ENCODE assay signal across 9 mouse cellular contexts in genomic region chr10:93818661-93819060, GRCm38 (mm10). TPM values are rescaled to one million over a fixed set of nuclear protein-coding genes. Genes with fewer than 3 reads are reported as not detected.
A peak's percentile ranks its signal among the peaks of the same experiment; 100 is the strongest.
DNase-seq lines count a peak whose midpoint lies in the region; ATAC-seq and TF ChIP-seq lines count a peak whose summit lies in the region.
"Had no signal": no experiment of that assay in that cellular context is flagged by ENCODE, and none has a peak within 500 bp of the region (broad histone marks: within the 10 kb centered on the region; RNA-seq: fewer than 3 reads in every experiment).

No protein-coding gene starts in this region.

- 0 out of 2 replicates have a peak, but pooled peaks cover 2% of the 10 kb centered on the region for H3K9me3 ChIP-seq in heart, embryonic 12.5 days (replicated peaks)
- no peaks in the 10 kb centered on the region for H3K9me3 ChIP-seq in MEL (replicated peaks; ENCODE audit: insufficient read depth, low read length)
- H3K9me3 ChIP-seq: lung, embryonic 15.5 days had no signal

- TF ChIP-seq RAD21 in MEL (IDR thresholded peaks at IDR 0.05; ENCODE audit: low read depth, low read length), result no peak; the same call in none of the 2 replicates

- TF ChIP-seq CTCF in heart, adult 2 months (IDR thresholded peaks at IDR 0.05), result peak; percentile 92
- peak; percentile 58 to 98 (median 91) for TF ChIP-seq CTCF in MEL (IDR thresholded peaks at IDR 0.05 in 2 of 3, conservative IDR thresholded peaks at IDR 0.05 in 1 of 3; ENCODE audit: control insufficient read depth in 1 of 3, insufficient read depth in 1 of 3, low read depth in 2 of 3, low read length in 3 of 3, poor library complexity in 1 of 3, severe bottlenecking in 1 of 3)
- peak; percentile 92 for TF ChIP-seq CTCF in layer of hippocampus, adult 2 months (conservative IDR thresholded peaks at IDR 0.05)
- TF ChIP-seq CTCF in lung, adult 2 months (IDR thresholded peaks at IDR 0.05; ENCODE audit: insufficient read depth, low read length), result 0 out of 2 replicates have a peak, but pooled peaks have one; percentile 24

- H3K27ac ChIP-seq in heart, adult 2 months, result no peak overlapping the region
- H3K27ac ChIP-seq in heart, embryonic 12.5 days (ENCODE audit: poor library complexity, severe bottlenecking), result no peak overlapping the region
- no peak overlapping the region for H3K27ac ChIP-seq in MEL (ENCODE audit: control insufficient read depth, low read depth, low read length)
- no peak overlapping the region for H3K27ac ChIP-seq in layer of hippocampus, adult 2 months
- H3K27ac ChIP-seq: lung, embryonic 15.5 days had no signal

- TF ChIP-seq EP300 in heart, adult 2 months (IDR thresholded peaks at IDR 0.05; ENCODE audit: insufficient read depth, low read depth, low read length), result no peak
- no peak for TF ChIP-seq EP300 in MEL (IDR thresholded peaks at IDR 0.05; ENCODE audit: low read depth in 1 of 2, low read length in 2 of 2)

- no peaks in the 10 kb centered on the region for H3K36me3 ChIP-seq in heart, adult 2 months (ENCODE audit: control insufficient read depth, insufficient read depth, low read length)
- no peaks in the 10 kb centered on the region for H3K36me3 ChIP-seq in heart, embryonic 12.5 days
- H3K36me3 ChIP-seq in MEL (ENCODE audit: control insufficient read depth in 1 of 2, insufficient read depth in 2 of 2, low read length in 2 of 2), result no peaks in the 10 kb centered on the region
- H3K36me3 ChIP-seq: lung, embryonic 15.5 days had no signal

- WGBS in heart, adult 2 months, result 20% methylated on average over 7 of the region's 7 CpGs
- WGBS in heart, embryonic 12.5 days, result 27% methylated on average over 7 of the region's 7 CpGs
- 25% methylated on average over 7 of the region's 7 CpGs for WGBS in lung, adult 2 months

- ATAC-seq in heart, embryonic 12.5 days (ENCODE audit: insufficient number of reproducible peaks, low FRiP score), result no peak; the same call in 1 of the 2 replicates

- H3K4me2 ChIP-seq in heart, embryonic 12.5 days, result no peak overlapping the region
- H3K4me2 ChIP-seq: lung, embryonic 15.5 days had no signal

- no peak overlapping the region for H3K4me3 ChIP-seq in heart, adult 2 months
- no peak overlapping the region for H3K4me3 ChIP-seq in heart, embryonic 12.5 days
- peak overlapping the region in 1 of 2 experiments; percentile 12; a peak in 1 of 4 replicates for H3K4me3 ChIP-seq in MEL (ENCODE audit: control insufficient read depth in 1 of 2, insufficient read depth in 1 of 2, low read depth in 2 of 2, low read length in 2 of 2)
- no peak overlapping the region for H3K4me3 ChIP-seq in layer of hippocampus, adult 2 months
- H3K4me3 ChIP-seq in lung, adult 2 months (replicated peaks; ENCODE audit: extremely low read depth, low read depth, low read length), result no peak overlapping the region
- H3K4me3 ChIP-seq: lung, embryonic 15.5 days had no signal

- peak; percentile 29 to 30 for DNase-seq in heart, adult 2 months
- DNase-seq in MEL (ENCODE audit: low read depth, low spot score), result peak; percentile 85
- peak; percentile 79 to 85 for DNase-seq in cerebellum, adult 18-20 months
- DNase-seq in gastrocnemius, adult 8-10 months (ENCODE audit: low spot score in 2 of 2), result peak; percentile 19 to 41
- peak; percentile 58 to 80 for DNase-seq in layer of hippocampus, adult 2 months (ENCODE audit: low spot score in 2 of 2)
- peak; percentile 54 for DNase-seq in lung, adult 2 months
- peak; percentile 40 for DNase-seq in spleen, adult 12 weeks (ENCODE audit: low spot score)

- intact Hi-C loops in heart, adult 2 months (cut with DNase I), result loop anchor here (2.0 to 5.0 kb wide), 3 partner anchors 149 to 298 kb away; no protein-coding TSS in a partner anchor

- no peaks in the 10 kb centered on the region for H3K79me2 ChIP-seq in heart, adult 2 months (replicated peaks; ENCODE audit: control insufficient read depth, insufficient read depth, low read length)
- H3K79me2 ChIP-seq in MEL (ENCODE audit: control insufficient read depth, insufficient read depth, low read length, poor library complexity), result no peaks in the 10 kb centered on the region

- H3K9ac ChIP-seq in heart, adult 2 months (ENCODE audit: low read depth, low read length), result no peak overlapping the region
- no peak overlapping the region for H3K9ac ChIP-seq in heart, embryonic 12.5 days
- no peak overlapping the region for H3K9ac ChIP-seq in MEL (ENCODE audit: control insufficient read depth, low read depth, low read length, poor library complexity, severe bottlenecking)
- H3K9ac ChIP-seq: lung, embryonic 15.5 days had no signal

- 0 out of 2 replicates have a peak, but pooled peaks cover 1% of the 10 kb centered on the region for H3K27me3 ChIP-seq in heart, adult 2 months (ENCODE audit: control insufficient read depth, insufficient read depth, low read length)
- peaks cover 25% of the 10 kb centered on the region for H3K27me3 ChIP-seq in heart, embryonic 12.5 days (replicated peaks)
- H3K27me3 ChIP-seq in MEL (ENCODE audit: control insufficient read depth in 1 of 2, insufficient read depth in 2 of 2, low read length in 2 of 2), result no peaks in the 10 kb centered on the region; a peak in 1 of 4 replicates

- TF ChIP-seq POLR2A in heart, adult 2 months (IDR thresholded peaks at IDR 0.05; ENCODE audit: insufficient read depth, low read depth, low read length), result no peak
- no peak for TF ChIP-seq POLR2A in MEL (IDR thresholded peaks at IDR 0.05; ENCODE audit: control insufficient read depth in 1 of 2, insufficient read depth in 1 of 2, low read depth in 1 of 2, low read length in 2 of 2, poor library complexity in 1 of 2)
- no peak for TF ChIP-seq POLR2A in lung, adult 2 months (IDR thresholded peaks at IDR 0.05; ENCODE audit: borderline replicate concordance, extremely low read depth, low read depth, low read length)

- H3K4me1 ChIP-seq in heart, adult 2 months (ENCODE audit: control insufficient read depth, insufficient read depth, low read length), result no peaks in the 10 kb centered on the region
- H3K4me1 ChIP-seq in heart, embryonic 12.5 days (replicated peaks), result no peaks in the 10 kb centered on the region
- H3K4me1 ChIP-seq in MEL (ENCODE audit: control insufficient read depth in 1 of 2, insufficient read depth in 2 of 2, low read length in 2 of 2), result 0 out of 4 replicates have a peak, but pooled peaks cover 0 to 3% of the 10 kb centered on the region in 2 experiments
- no peaks in the 10 kb centered on the region for H3K4me1 ChIP-seq in lung, adult 2 months (ENCODE audit: control insufficient read depth, insufficient read depth, low read length)
- H3K4me1 ChIP-seq: lung, embryonic 15.5 days had no signal

TF ChIP-seq in MEL, 35 proteins besides CTCF, POLR2A, EP300 and RAD21:
- no peak for TF ChIP-seq TBP (IDR thresholded peaks at IDR 0.05; ENCODE audit: low read depth, low read length)
- TF ChIP-seq SMC3 (IDR thresholded peaks at IDR 0.05; ENCODE audit: low read depth, low read length), result peak; percentile 95
- TF ChIP-seq MEF2A (IDR thresholded peaks at IDR 0.05; ENCODE audit: extremely low read depth, insufficient replicate concordance, low read depth, low read length, poor library complexity, severe bottlenecking), result no peak
- TF ChIP-seq GABPA (IDR thresholded peaks at IDR 0.05; ENCODE audit: low read depth, low read length), result no peak
- no peak for TF ChIP-seq POLR2AphosphoS2 (IDR thresholded peaks at IDR 0.05; ENCODE audit: low read length)
- peak; percentile 92 for TF ChIP-seq ZC3H11A (IDR thresholded peaks at IDR 0.05; ENCODE audit: low read depth, low read length)
- no peak for TF ChIP-seq USF2 (IDR thresholded peaks at IDR 0.05; ENCODE audit: borderline replicate concordance in 1 of 2, insufficient read depth in 1 of 2, low read depth in 1 of 2, low read length in 2 of 2)
- peak; percentile 29; the same call in 1 of the 2 replicates for TF ChIP-seq GATA1 (IDR thresholded peaks at IDR 0.05; ENCODE audit: low read depth, low read length)
- 0 out of 2 replicates have a peak, but pooled peaks have one; percentile 51 for TF ChIP-seq JUND (IDR thresholded peaks at IDR 0.05; ENCODE audit: low read depth, low read length)
- peak; percentile 47; the same call in 1 of the 2 replicates for TF ChIP-seq BHLHE40 (IDR thresholded peaks at IDR 0.05; ENCODE audit: borderline replicate concordance, low read depth, low read length)
- TF ChIP-seq MXI1 (IDR thresholded peaks at IDR 0.05; ENCODE audit: low read depth, low read length), result peak; percentile 28; the same call in 1 of the 2 replicates
- TF ChIP-seq ELF1 (IDR thresholded peaks at IDR 0.05; ENCODE audit: low read depth, low read length), result peak; percentile 50; the same call in 1 of the 2 replicates
- 0 out of 2 replicates have a peak, but pooled peaks have one; percentile 20 for TF ChIP-seq MAX (IDR thresholded peaks at IDR 0.05; ENCODE audit: low read length)
- peak; percentile 75 for TF ChIP-seq SIN3A (IDR thresholded peaks at IDR 0.05; ENCODE audit: low read length)
- TF ChIP-seq NRF1 (IDR thresholded peaks at IDR 0.05; ENCODE audit: insufficient read depth, low read depth, low read length, poor library complexity, severe bottlenecking), result no peak
- TF ChIP-seq RCOR1 (IDR thresholded peaks at IDR 0.05; ENCODE audit: low read depth, low read length), result 0 out of 2 replicates have a peak, but pooled peaks have one; percentile 21
- no peak for TF ChIP-seq KAT2A (conservative IDR thresholded peaks at IDR 0.05; ENCODE audit: low read depth, low read length)
- TF ChIP-seq CHD1 (IDR thresholded peaks at IDR 0.05; ENCODE audit: low read depth, low read length), result no peak
- TF ChIP-seq ETS1 (IDR thresholded peaks at IDR 0.05; ENCODE audit: low read depth, low read length), result no peak
- peak; percentile 37; the same call in 1 of the 2 replicates for TF ChIP-seq ZNF384 (IDR thresholded peaks at IDR 0.05; ENCODE audit: low read depth, low read length)

RNA-seq across cellular contexts. Expression of gene Usp44, which starts 12.7 kb away (rescaled TPM):
- not detected for total RNA-seq in heart, adult 2 months (2021)
- not detected in 2 replicates for polyA plus RNA-seq in heart, adult 2 months (2012; rRNA removed)
- 0.49 and 0.50 TPM in 2 replicates for polyA plus RNA-seq in heart, embryonic 12.5 days (2016; fragmentation: Nextera tagmentation; extraction: Ambion mirVana)
- total RNA-seq in MEL (2012; rRNA removed), result 0.07 and 0.12 TPM in 2 replicates
- 1 to 10 TPM in 1 of 2 experiments, not detected in 1; 1.4 TPM for polyA plus RNA-seq in MEL (2012; ENCODE audit: insufficient read depth in 1 of 2, insufficient read length in 2 of 2, low read depth in 1 of 2, low replicate concordance in 2 of 2, missing spikeins in 1 of 2)
- under 1 TPM in 3 of 4 experiments, not detected in 1; 0.34 to 0.67 (median 0.48) TPM for total RNA-seq in gastrocnemius, adult 8-10 months (2022)
- total RNA-seq in layer of hippocampus, adult 2 months (2021), result not detected
- 0.24 and 0.37 TPM in 2 replicates for polyA plus RNA-seq in lung, adult 2 months (2012; rRNA removed)

Comparison
In these comparisons a context has a peak if more than half of its experiments do, and no peak if none do; other contexts are left out.
1. DNase-seq: peak in every context shown above with its lines; median percentile 85 in MEL; 82 in cerebellum, adult 18-20 months; 69 in layer of hippocampus, adult 2 months; 54 in lung, adult 2 months; 40 in spleen, adult 12 weeks; 30 in gastrocnemius, adult 8-10 months; 30 in heart, adult 2 months.
2. CTCF ChIP-seq: peak in every context shown above with its lines; median percentile 92 in heart, adult 2 months; 92 in layer of hippocampus, adult 2 months; 91 in MEL; 24 in lung, adult 2 months.